Comparison of ENCODE assay signal across 8 mouse cellular contexts in the genomic region with DNA sequence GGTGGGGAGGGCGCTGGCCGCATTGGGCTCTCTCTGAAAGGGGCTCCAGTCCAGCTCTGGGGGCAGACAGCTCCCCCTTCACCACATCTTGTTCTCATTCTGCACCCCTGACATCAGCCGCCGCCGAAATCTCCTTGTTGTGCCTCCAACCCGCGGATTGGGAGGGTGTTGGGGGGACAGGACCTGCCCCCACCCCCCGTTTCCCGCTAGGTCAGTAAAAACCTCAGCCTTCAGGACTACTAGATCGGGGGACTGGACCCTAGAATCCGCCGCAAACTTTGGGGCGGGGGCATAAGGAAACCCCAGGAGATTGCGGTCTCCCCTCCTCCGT. TPM values are rescaled to one million over a fixed set of nuclear protein-coding genes. Genes with fewer than 3 reads are reported as not detected.
A peak's percentile ranks its signal among the peaks of the same experiment; 100 is the strongest.
DNase-seq lines count a peak whose midpoint lies in the region; ATAC-seq and TF ChIP-seq lines count a peak whose summit lies in the region.

No protein-coding gene starts in this region.

- WGBS in cerebellum, adult 2 months, result 5% methylated on average over 15 of the region's 15 CpGs
- WGBS in lung, embryonic 15.5 days, result under 1% methylated on average over 15 of the region's 15 CpGs
- under 1% methylated on average over 15 of the region's 15 CpGs for WGBS in limb, embryonic 10.5 days
- WGBS in stomach, embryonic 14.5 days, result under 1% methylated on average over 15 of the region's 15 CpGs

- H3K27me3 ChIP-seq in cerebellum, adult 2 months (ENCODE audit: control insufficient read depth, insufficient read depth, low read length), result no peaks in the 10 kb centered on the region; the same call in 1 of the 2 replicates
- peaks cover 60% of the 10 kb centered on the region for H3K27me3 ChIP-seq in lung, embryonic 15.5 days
- peaks cover 40% of the 10 kb centered on the region for H3K27me3 ChIP-seq in limb, embryonic 10.5 days (ENCODE audit: low read depth, poor library complexity, severe bottlenecking)
- H3K27me3 ChIP-seq in stomach, embryonic 14.5 days (ENCODE audit: control insufficient read depth, insufficient read depth, low read length), result peaks cover 6% of the 10 kb centered on the region; the same call in 1 of the 2 replicates

- DNase-seq in cerebellum, adult 2 months, result no peak
- DNase-seq in cerebellum, postnatal 25 days, result no peak
- DNase-seq in lung, postnatal 14 days, result no peak
- no peak for DNase-seq in limb, embryonic 10.5 days (ENCODE audit: low spot score)
- no peak for DNase-seq in gastrocnemius, postnatal 25 days
- DNase-seq in right cerebral cortex, postnatal 36 days (ENCODE audit: low spot score in 2 of 2), result no peak

- no peak for TF ChIP-seq POLR2A in cerebellum, adult 2 months (IDR thresholded peaks at IDR 0.05; ENCODE audit: borderline replicate concordance, insufficient read depth, low read length)

- ATAC-seq in lung, embryonic 15.5 days (ENCODE audit: borderline replicate concordance, extremely low read depth, low FRiP score, low TSS enrichment), result no peak
- ATAC-seq in stomach, embryonic 14.5 days (ENCODE audit: insufficient number of reproducible peaks, insufficient read depth, low FRiP score, low read depth), result no peak

- TF ChIP-seq CTCF in cerebellum, adult 2 months (IDR thresholded peaks at IDR 0.05; ENCODE audit: borderline replicate concordance, insufficient read depth, low read depth, low read length), result no peak

- H3K36me3 ChIP-seq in lung, embryonic 15.5 days, result no peaks in the 10 kb centered on the region
- peaks cover 10% of the 10 kb centered on the region for H3K36me3 ChIP-seq in limb, embryonic 10.5 days
- no peaks in the 10 kb centered on the region for H3K36me3 ChIP-seq in stomach, embryonic 14.5 days (ENCODE audit: control insufficient read depth, insufficient read depth, low read length)

- H3K4me1 ChIP-seq in cerebellum, adult 2 months (ENCODE audit: control insufficient read depth, insufficient read depth, low read length), result peaks cover 17% of the 10 kb centered on the region
- peaks cover 73% of the 10 kb centered on the region for H3K4me1 ChIP-seq in lung, embryonic 15.5 days
- H3K4me1 ChIP-seq in limb, embryonic 10.5 days, result peaks cover 97% of the 10 kb centered on the region
- H3K4me1 ChIP-seq in stomach, embryonic 14.5 days (ENCODE audit: control insufficient read depth, insufficient read depth, low read length), result peaks cover 35% of the 10 kb centered on the region

- H3K9ac ChIP-seq in lung, embryonic 15.5 days, result peak overlapping the region; percentile 69
- peak overlapping the region; percentile 77 for H3K9ac ChIP-seq in stomach, embryonic 14.5 days (replicated peaks; ENCODE audit: low read depth, low read length)

- H3K4me2 ChIP-seq in lung, embryonic 15.5 days, result peak overlapping the region; percentile 87
- peak overlapping the region; percentile 82 for H3K4me2 ChIP-seq in stomach, embryonic 14.5 days (replicated peaks; ENCODE audit: low read depth, low read length)

- peak overlapping the region; percentile 79 for H3K4me3 ChIP-seq in cerebellum, adult 2 months (replicated peaks; ENCODE audit: insufficient read depth, low read depth, low read length)
- H3K4me3 ChIP-seq in lung, embryonic 15.5 days, result peak overlapping the region; percentile 71
- peak overlapping the region; percentile 89 for H3K4me3 ChIP-seq in limb, embryonic 10.5 days
- H3K4me3 ChIP-seq in stomach, embryonic 14.5 days (ENCODE audit: low read depth, low read length), result peak overlapping the region; percentile 81

- H3K27ac ChIP-seq in cerebellum, adult 2 months (ENCODE audit: insufficient read depth, low read length), result 0 out of 2 replicates have a peak overlapping the region, but pooled peaks have one; percentile 23
- H3K27ac ChIP-seq in lung, embryonic 15.5 days, result peak overlapping the region; percentile 96; the same call in 1 of the 2 replicates
- H3K27ac ChIP-seq in limb, embryonic 10.5 days, result peak overlapping the region; percentile 94
- peak overlapping the region; percentile 0; the same call in 1 of the 2 replicates for H3K27ac ChIP-seq in stomach, embryonic 14.5 days (ENCODE audit: low read length)

- H3K9me3 ChIP-seq in lung, embryonic 15.5 days, result no peaks in the 10 kb centered on the region
- H3K9me3 ChIP-seq in limb, embryonic 10.5 days (replicated peaks), result no peaks in the 10 kb centered on the region
- no peaks in the 10 kb centered on the region for H3K9me3 ChIP-seq in stomach, embryonic 14.5 days (ENCODE audit: control insufficient read depth, low read depth, low read length)

RNA-seq across cellular contexts. Expression of a gene that starts 1.4 kb away (rescaled TPM):
- 199 and 248 TPM in 2 replicates for polyA plus RNA-seq in cerebellum, adult 2 months (2012; rRNA removed)
- polyA plus RNA-seq in lung, embryonic 15.5 days (2015; fragmentation: Nextera tagmentation; extraction: Ambion mirVana), result 7.3 and 7.7 TPM in 2 replicates
- 12.7 and 21.4 TPM in 2 replicates for polyA plus RNA-seq in limb, embryonic 10.5 days (2016; fragmentation: Nextera tagmentation; extraction: Ambion mirVana)
- polyA plus RNA-seq in stomach, embryonic 14.5 days (2014; fragmentation: Nextera tagmentation; extraction: Ambion mirVana), result 13.5 and 17.6 TPM in 2 replicates
- 1 to 10 TPM; 2.0 to 3.2 TPM for total RNA-seq in gastrocnemius, postnatal 25 days (2021)

RNA-seq across cellular contexts. Expression of a gene that starts 13.4 kb away (rescaled TPM):
- 1.5 and 1.9 TPM in 2 replicates for polyA plus RNA-seq in cerebellum, adult 2 months (2012; rRNA removed)
- polyA plus RNA-seq in lung, embryonic 15.5 days (2015; fragmentation: Nextera tagmentation; extraction: Ambion mirVana), result 0.06 and 0.31 TPM in 2 replicates
- 0.05 TPM in 1 of 2 replicates, not detected in the other for polyA plus RNA-seq in limb, embryonic 10.5 days (2016; fragmentation: Nextera tagmentation; extraction: Ambion mirVana)
- polyA plus RNA-seq in stomach, embryonic 14.5 days (2014; fragmentation: Nextera tagmentation; extraction: Ambion mirVana), result 0.13 and 0.48 TPM in 2 replicates
- not detected for total RNA-seq in gastrocnemius, postnatal 25 days (2021)

RNA-seq across cellular contexts. Expression of a gene that starts 27.2 kb away (rescaled TPM):
- polyA plus RNA-seq in cerebellum, adult 2 months (2012; rRNA removed), result 31.1 and 35.9 TPM in 2 replicates
- polyA plus RNA-seq in lung, embryonic 15.5 days (2015; fragmentation: Nextera tagmentation; extraction: Ambion mirVana), result 16.8 and 17.3 TPM in 2 replicates
- polyA plus RNA-seq in limb, embryonic 10.5 days (2016; fragmentation: Nextera tagmentation; extraction: Ambion mirVana), result 3.0 and 3.6 TPM in 2 replicates
- 7.5 and 11.1 TPM in 2 replicates for polyA plus RNA-seq in stomach, embryonic 14.5 days (2014; fragmentation: Nextera tagmentation; extraction: Ambion mirVana)
- under 1 TPM; 0.08 to 0.43 TPM for total RNA-seq in gastrocnemius, postnatal 25 days (2021)

RNA-seq across cellular contexts. Expression of a gene that starts 49.0 kb away (rescaled TPM):
- polyA plus RNA-seq in cerebellum, adult 2 months (2012; rRNA removed), result 3.6 and 4.9 TPM in 2 replicates
- polyA plus RNA-seq in lung, embryonic 15.5 days (2015; fragmentation: Nextera tagmentation; extraction: Ambion mirVana), result 4.6 and 5.4 TPM in 2 replicates
- polyA plus RNA-seq in limb, embryonic 10.5 days (2016; fragmentation: Nextera tagmentation; extraction: Ambion mirVana), result 2.7 and 5.0 TPM in 2 replicates
- polyA plus RNA-seq in stomach, embryonic 14.5 days (2014; fragmentation: Nextera tagmentation; extraction: Ambion mirVana), result 1.6 and 2.1 TPM in 2 replicates
- not detected for total RNA-seq in gastrocnemius, postnatal 25 days (2021)

Comparison
In these comparisons a context has a peak if more than half of its experiments do, and no peak if none do; other contexts are left out.
1. H3K27ac ChIP-seq: peak in every context shown above with its lines; median percentile 96 in lung, embryonic 15.5 days; 94 in limb, embryonic 10.5 days; 23 in cerebellum, adult 2 months; 0 in stomach, embryonic 14.5 days.